Mouse (Mus musculus): ENCODE measurements at regions not wholly inside any gene's neighbourhood (a gene's known extent, or its start where the extent isn't known, plus 50 kb on each side); places are given as distances from the start of the nearest gene placed in this dataset.

GRCm38 (mm10) chr5:54741440-54741839 lies 743.1 kb downstream of the Stim2 start:
- no peak for DNase-seq (ENCODE audit: low read depth)

GRCm38 (mm10) chr5:54746973-54747372 lies 748.7 kb downstream of the Stim2 start:
- DNase-seq (ENCODE audit: low read depth), result no peak

DNA sequence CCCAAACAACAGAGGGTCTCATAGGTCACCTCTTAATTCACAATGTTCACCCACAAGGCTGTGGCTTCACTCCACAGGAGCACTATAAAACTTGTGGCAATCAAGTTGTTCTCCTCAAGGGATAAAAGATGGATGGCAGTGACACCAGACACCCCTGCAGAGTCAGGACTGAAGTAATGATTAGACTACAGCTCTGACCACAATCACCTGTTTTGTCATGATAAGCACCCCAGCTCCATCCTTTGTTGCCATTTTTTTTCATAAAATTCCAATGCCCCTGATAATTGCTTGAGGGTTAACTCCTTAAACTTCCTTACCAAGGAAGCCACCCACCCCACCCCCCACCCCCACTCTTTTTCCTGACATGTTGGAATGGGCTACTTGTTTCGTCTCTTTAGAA lies 755.1 kb downstream of the Stim2 start:
- no peak for DNase-seq (ENCODE audit: low read depth)

GRCm38 (mm10) chr5:54759657-54760056 lies 761.4 kb downstream of the Stim2 start:
- no peak for DNase-seq (ENCODE audit: low read depth)

DNA sequence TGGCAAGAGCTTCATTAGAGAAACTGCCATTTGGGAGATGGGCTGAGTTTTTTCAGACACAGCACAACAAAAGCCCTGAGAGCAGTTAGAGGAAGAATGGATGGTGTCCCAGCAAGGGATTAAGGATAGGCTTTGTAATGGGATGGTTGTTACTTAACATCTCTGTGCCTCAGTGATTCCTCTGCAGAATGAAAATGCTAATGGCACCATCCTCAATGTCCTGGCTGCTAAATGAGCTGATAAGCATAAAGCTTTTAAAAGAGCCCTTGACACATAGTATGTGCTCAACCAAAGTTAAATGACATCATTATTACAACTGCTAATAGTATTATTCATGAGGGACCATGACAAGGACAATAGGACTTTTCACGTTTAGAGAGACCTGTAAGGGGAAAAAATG lies 764.7 kb downstream of the Stim2 start:
- DNase-seq (ENCODE audit: low read depth), result no peak

GRCm38 (mm10) chr5:54796953-54797450 lies 798.7 kb downstream of the Stim2 start:
- DNase-seq (ENCODE audit: low read depth), result peak; percentile 47

DNA sequence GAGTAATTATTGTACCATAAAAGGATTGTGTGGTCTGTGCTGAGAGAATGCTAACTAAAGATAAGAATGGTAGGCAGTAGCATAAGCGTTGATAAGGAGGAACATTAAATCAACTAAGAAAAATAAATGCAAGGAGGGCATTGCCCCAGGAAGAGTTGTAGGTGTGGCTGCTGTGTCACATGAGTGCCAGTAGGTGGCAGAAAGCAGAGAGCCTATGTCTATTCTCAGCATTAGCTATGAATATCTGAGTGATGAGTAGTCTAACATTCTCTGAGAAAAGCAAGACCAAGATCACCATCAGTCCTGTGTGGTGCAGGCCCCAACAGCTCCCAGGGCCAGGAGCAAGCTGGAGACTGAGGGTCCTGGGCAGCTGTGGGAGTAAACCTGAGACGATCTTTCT lies 828.8 kb downstream of the Stim2 start:
- no peak for DNase-seq (ENCODE audit: low read depth)

Measured in NIH3T3 (cell line).